Comparison of ENCODE assay signal across 8 mouse cellular contexts in the genomic region with DNA sequence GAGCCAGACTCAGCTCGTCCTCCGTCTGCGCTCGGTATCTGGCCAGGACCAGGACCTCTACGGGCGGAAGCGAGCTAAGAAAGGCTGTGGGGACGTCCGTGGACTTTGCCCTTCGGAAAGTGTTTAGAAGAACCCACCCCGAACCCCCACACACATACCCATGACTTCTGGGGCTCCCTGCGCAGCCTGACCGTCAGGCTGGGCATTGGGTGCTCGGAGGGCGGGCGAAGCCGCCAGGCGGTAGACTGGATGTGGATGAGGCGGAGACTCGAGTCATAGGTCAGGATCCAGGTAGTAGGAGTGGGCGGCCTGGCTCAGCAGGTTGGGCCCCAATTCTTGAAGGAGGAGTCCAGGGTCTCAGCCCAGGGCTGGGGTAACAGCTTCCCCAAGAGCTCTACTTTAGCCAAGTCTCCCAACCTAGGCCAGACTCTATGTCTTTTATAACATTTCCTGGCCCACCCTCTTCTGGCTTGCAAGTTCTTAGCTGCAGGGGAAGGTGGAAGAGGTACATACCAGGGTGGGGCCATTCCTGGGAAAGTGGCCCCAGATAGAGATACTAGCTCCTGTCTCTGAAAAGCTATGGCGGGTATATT. TPM values are rescaled to one million over a fixed set of nuclear protein-coding genes. Genes with fewer than 3 reads are reported as not detected.
DNase-seq lines count a peak whose midpoint lies in the region; ATAC-seq and TF ChIP-seq lines count a peak whose summit lies in the region.

A gene (minus strand): TSS at position 425 of the 593 bp plus-strand sequence.

- peak; percentile 61 for ATAC-seq in forebrain, embryonic 11.5 days (replicated peaks; ENCODE audit: low FRiP score)
- ATAC-seq in intestine, embryonic 16.5 days = peak; percentile 79
- peak; percentile 47 for ATAC-seq in liver, embryonic 16.5 days (ENCODE audit: low read depth)

- TF ChIP-seq POLR2A in spleen, adult 2 months (IDR thresholded peaks at IDR 0.05; ENCODE audit: low read depth, low read length) = no peak

- H3K27me3 ChIP-seq in spleen, adult 2 months (ENCODE audit: control insufficient read depth, insufficient read depth, low read length) = no peaks in the 10 kb centered on the region
- no peaks in the 10 kb centered on the region for H3K27me3 ChIP-seq in forebrain, embryonic 11.5 days (ENCODE audit: control insufficient read depth, insufficient read depth, low read length)
- no peaks in the 10 kb centered on the region for H3K27me3 ChIP-seq in intestine, embryonic 16.5 days (replicated peaks; ENCODE audit: control insufficient read depth, insufficient read depth, low read length)
- no peaks in the 10 kb centered on the region for H3K27me3 ChIP-seq in liver, embryonic 16.5 days (ENCODE audit: control insufficient read depth, insufficient read depth, low read depth, low read length)

- peak within 1 kb of the TSS; percentile 68 for H3K9ac ChIP-seq in forebrain, embryonic 11.5 days (ENCODE audit: low read length)
- peak within 1 kb of the TSS; percentile 90 for H3K9ac ChIP-seq in intestine, embryonic 16.5 days (ENCODE audit: low read depth, low read length)
- peak within 1 kb of the TSS; percentile 76 for H3K9ac ChIP-seq in liver, embryonic 16.5 days (ENCODE audit: low read depth, low read length)

- peaks cover 18% of the 10 kb centered on the region for H3K36me3 ChIP-seq in spleen, adult 2 months (ENCODE audit: control insufficient read depth, insufficient read depth, low read length)
- peaks cover 4% of the 10 kb centered on the region for H3K36me3 ChIP-seq in forebrain, embryonic 11.5 days (ENCODE audit: control insufficient read depth, insufficient read depth, low read length)
- no peaks in the 10 kb centered on the region; the same call in 1 of the 2 replicates for H3K36me3 ChIP-seq in intestine, embryonic 16.5 days (ENCODE audit: control insufficient read depth, insufficient read depth, low read length)
- peaks cover 20% of the 10 kb centered on the region for H3K36me3 ChIP-seq in liver, embryonic 16.5 days (ENCODE audit: control insufficient read depth, insufficient read depth)

- H3K27ac ChIP-seq in spleen, adult 2 months (ENCODE audit: insufficient read depth, low read length) = no peak within 1 kb of the TSS; the same call in 1 of the 2 replicates
- H3K27ac ChIP-seq in forebrain, embryonic 11.5 days (ENCODE audit: low read depth, low read length) = no peak within 1 kb of the TSS
- H3K27ac ChIP-seq in intestine, embryonic 16.5 days (ENCODE audit: low read length) = peak within 1 kb of the TSS; percentile 98
- H3K27ac ChIP-seq in liver, embryonic 16.5 days (ENCODE audit: low read length) = peak within 1 kb of the TSS; percentile 74

- TF ChIP-seq CTCF in spleen, adult 2 months (IDR thresholded peaks at IDR 0.05; ENCODE audit: extremely low read depth, insufficient read depth, insufficient read length, insufficient replicate concordance) = no peak

- H3K9me3 ChIP-seq in forebrain, embryonic 11.5 days (ENCODE audit: control insufficient read depth, low read length) = no peaks in the 10 kb centered on the region
- no peaks in the 10 kb centered on the region for H3K9me3 ChIP-seq in intestine, embryonic 16.5 days (ENCODE audit: control insufficient read depth, low read length)
- H3K9me3 ChIP-seq in liver, embryonic 16.5 days (replicated peaks; ENCODE audit: control insufficient read depth, low read length) = no peaks in the 10 kb centered on the region

- WGBS in spleen, adult 2 months = 12% methylated on average over 22 of the region's 22 CpGs
- 5% methylated on average over 22 of the region's 22 CpGs for WGBS in forebrain, embryonic 11.5 days
- 7% methylated on average over 22 of the region's 22 CpGs for WGBS in intestine, embryonic 16.5 days
- 2% methylated on average over 22 of the region's 22 CpGs for WGBS in liver, embryonic 16.5 days (ENCODE audit: insufficient replicate concordance)

- H3K4me3 ChIP-seq in spleen, adult 2 months (ENCODE audit: extremely low read depth, insufficient read depth, insufficient read length) = peak within 1 kb of the TSS; percentile 59
- peak within 1 kb of the TSS; percentile 47 for H3K4me3 ChIP-seq in forebrain, embryonic 11.5 days (ENCODE audit: low read depth, low read length)
- H3K4me3 ChIP-seq in intestine, embryonic 16.5 days (ENCODE audit: low read length) = peak within 1 kb of the TSS; percentile 72
- peak within 1 kb of the TSS; percentile 67 for H3K4me3 ChIP-seq in liver, embryonic 16.5 days (ENCODE audit: low read depth, low read length)

- H3K4me1 ChIP-seq in spleen, adult 2 months (ENCODE audit: control insufficient read depth, insufficient read depth, insufficient read length) = peaks cover 3% of the 10 kb centered on the region
- peaks cover 7% of the 10 kb centered on the region; the same call in 1 of the 2 replicates for H3K4me1 ChIP-seq in forebrain, embryonic 11.5 days (replicated peaks; ENCODE audit: control insufficient read depth, insufficient read depth, low read length)
- H3K4me1 ChIP-seq in intestine, embryonic 16.5 days (ENCODE audit: control insufficient read depth, insufficient read depth, low read length) = peaks cover 22% of the 10 kb centered on the region
- peaks cover 16% of the 10 kb centered on the region for H3K4me1 ChIP-seq in liver, embryonic 16.5 days (ENCODE audit: control insufficient read depth, low read depth, low read length)

- DNase-seq in spleen, adult 2 months (ENCODE audit: low read depth in 1 of 2, low spot score in 2 of 2) = no peak
- no peak for DNase-seq in spleen, postnatal 14 days (ENCODE audit: low spot score in 2 of 2)
- peak; percentile 62 for DNase-seq in forebrain, embryonic 11.5 days (ENCODE audit: low spot score)
- DNase-seq in retina, embryonic 14.5 days (ENCODE audit: low spot score) = peak; percentile 29
- no peak for DNase-seq in cerebellum, adult 9-10 months
- no peak for DNase-seq in adrenal gland, postnatal 4 days (ENCODE audit: low spot score in 2 of 2)

- peak within 1 kb of the TSS; percentile 99 for H3K4me2 ChIP-seq in forebrain, embryonic 11.5 days (ENCODE audit: low read depth, low read length, severe bottlenecking)
- peak within 1 kb of the TSS; percentile 93 for H3K4me2 ChIP-seq in intestine, embryonic 16.5 days (ENCODE audit: low read depth, low read length)
- H3K4me2 ChIP-seq in liver, embryonic 16.5 days (ENCODE audit: low read depth, low read length) = peak within 1 kb of the TSS; percentile 96

RNA-seq across cellular contexts. Expression of the gene that starts here (rescaled TPM):
- polyA plus RNA-seq in spleen, adult 2 months (2012; rRNA removed) = 0.34 and 0.54 TPM in 2 replicates
- polyA plus RNA-seq in forebrain, embryonic 11.5 days (2014; fragmentation: Nextera tagmentation; extraction: Ambion mirVana) = 1.6 TPM in 2 replicates
- 13.2 and 13.9 TPM in 2 replicates for polyA plus RNA-seq in intestine, embryonic 16.5 days (2015; fragmentation: Nextera tagmentation; extraction: Ambion mirVana)
- polyA plus RNA-seq in liver, embryonic 16.5 days (2015; fragmentation: Nextera tagmentation; extraction: Ambion mirVana) = 1.1 and 1.4 TPM in 2 replicates
- total RNA-seq in adrenal gland, postnatal 4 days (2021) = 1 to 10 TPM; 4.2 to 4.3 TPM

Comparison
In these comparisons a context has a peak if more than half of its experiments do, and no peak if none do; other contexts are left out.
1. DNase-seq: peak in forebrain, embryonic 11.5 days (single experiment) and retina, embryonic 14.5 days (single experiment); none in spleen, adult 2 months (0 of 2), spleen, postnatal 14 days (0 of 2), cerebellum, adult 9-10 months (single experiment) and adrenal gland, postnatal 4 days (0 of 2).
2. H3K27ac ChIP-seq: peak in intestine, embryonic 16.5 days (single experiment) and liver, embryonic 16.5 days (single experiment); none in spleen, adult 2 months (single experiment) and forebrain, embryonic 11.5 days (single experiment).
3. Peak in every context shown above with its lines, with median percentiles within 50 percentile points of each other: H3K4me3 ChIP-seq, ATAC-seq, H3K4me2 ChIP-seq and H3K9ac ChIP-seq.